Mouse (Mus musculus) forebrain, embryonic 14.5 days (tissue): ENCODE results near the gene Pknox2. TPM values are rescaled to one million over a fixed set of nuclear protein-coding genes. Genes with fewer than 3 reads are reported as not detected.
A peak's percentile ranks its signal among the peaks of the same experiment; 100 is the strongest.

Experiments used
- ATAC-seq: fragments of 200-750 bp; cut with Nextera tagmentation; 2 replicates; pipeline ENCODE4 v1.8.0; 2017; ENCODE audit warnings: mild to moderate bottlenecking, moderate library complexity
- DNase-seq: peaks from one replicate; pipeline ENCODE4 v3.0.0-alpha.2; 2015; ENCODE audit warnings: low spot score
- H3K27ac ChIP-seq: fragments of 300-500 bp; sonication (generic); 2 replicates; pipeline ENCODE4 v1.5.1; 2014; ENCODE audit warnings: low read depth, mild to moderate bottlenecking, control low read depth, low read length, moderate library complexity
- H3K27me3 ChIP-seq: fragments of 300-500 bp; sonication (generic); replicated peaks from 2 replicates; pipeline ENCODE4 v1.6.1; 2014; ENCODE audit warnings: low read length, control low read depth, mixed read lengths; ENCODE audit not compliant: control insufficient read depth, insufficient read depth
- H3K36me3 ChIP-seq: fragments of 300-500 bp; sonication (generic); 2 replicates; pipeline ENCODE4 v1.6.1; 2014; ENCODE audit warnings: low read length, control low read depth; ENCODE audit not compliant: control insufficient read depth, insufficient read depth
- H3K4me1 ChIP-seq: fragments of 300-500 bp; sonication (generic); 2 replicates; pipeline ENCODE4 v1.6.1; 2014; ENCODE audit warnings: antibody characterized with exemption, low read length, control low read depth; ENCODE audit not compliant: control insufficient read depth, insufficient read depth
- H3K4me2 ChIP-seq: fragments of 300-500 bp; sonication (generic); 2 replicates; pipeline ENCODE4 v1.6.1; 2014; ENCODE audit warnings: mild to moderate bottlenecking, control low read depth, low read length
- H3K4me3 ChIP-seq: fragments of 300-500 bp; sonication (generic); 2 replicates; pipeline ENCODE4 v1.5.1; 2014; ENCODE audit warnings: low read depth, low read length, control low read depth
- H3K9ac ChIP-seq: fragments of 300-500 bp; sonication (generic); 2 replicates; pipeline ENCODE4 v1.6.1; 2014; ENCODE audit warnings: mild to moderate bottlenecking, low read length, control low read depth, moderate library complexity
- H3K9me3 ChIP-seq: fragments of 300-500 bp; sonication (generic); replicated peaks from 2 replicates; pipeline ENCODE4 v1.6.1; 2016; ENCODE audit warnings: low read length, control low read depth, mixed read lengths; ENCODE audit not compliant: control insufficient read depth
- WGBS: fragments of 180-500 bp; shearing (Covaris S2); extraction: QIAGEN DNeasy Blood & Tissue Kit; methylation state at CpG from one replicate; pipeline ENCODE4 v1.1.7; 2014; 5-methylcytosine and 5-hydroxymethylcytosine counted together
- polyA plus RNA-seq: library from polyadenylated mRNA; unstranded; fragments of >200 nt; fragmentation: Nextera tagmentation; extraction: Ambion mirVana; gene quantifications from 2 replicates; pipeline ENCODE4 v1.2.1, GENCODE M21; 2014

The Pknox2 gene
- polyA plus RNA-seq, 1 experiment from 2014 or later = 12.1 TPM

DNA sequence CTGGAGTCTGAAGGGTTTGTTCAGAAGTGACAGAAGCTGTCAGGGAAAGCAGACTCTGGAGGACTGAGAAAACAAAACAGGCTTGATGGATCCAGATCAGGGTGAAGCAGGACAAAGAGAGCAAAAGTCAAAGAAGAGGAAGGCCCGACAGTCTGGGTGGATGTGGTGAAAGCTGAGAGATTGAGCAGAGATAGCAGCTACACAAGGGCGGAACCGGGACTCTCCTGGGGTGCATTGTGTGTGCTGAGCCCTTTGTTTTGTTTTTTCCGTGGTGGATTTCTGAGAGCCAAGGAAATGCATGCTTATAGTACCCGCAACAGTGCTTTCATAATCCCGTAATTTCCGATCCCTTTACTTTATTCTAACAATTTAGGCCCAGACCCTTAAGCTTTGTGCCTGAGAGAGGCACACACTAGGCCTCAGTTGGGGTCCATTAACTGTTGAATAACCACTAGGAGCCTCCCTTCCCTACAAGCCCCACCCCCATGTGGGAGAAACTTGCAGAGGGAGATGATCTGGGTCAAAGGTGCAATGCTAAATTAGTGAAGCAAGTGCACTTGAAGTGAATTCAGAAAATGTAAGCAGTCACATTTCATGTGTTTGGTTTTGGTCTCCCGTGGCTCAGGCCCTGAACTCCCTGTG lies 289.6 kb downstream of the Pknox2 start:
- Histone ChIP-seq H3K36me3 (peaks cover 62% of the 10 kb centered on the region), H3K9ac (no peak overlapping the region), H3K4me2 (no peak overlapping the region), H3K27ac (0 out of 2 replicates have a peak overlapping the region, but pooled peaks have one; percentile 28), H3K4me1 (no peaks in the 10 kb centered on the region; the same call in 1 of the 2 replicates), H3K4me3 (no peak overlapping the region), H3K27me3 (no peaks in the 10 kb centered on the region), H3K9me3 (no peaks in the 10 kb centered on the region)
- WGBS = 13% methylated on average over 8 of the region's 8 CpGs
- no peak for DNase-seq
- 0 out of 2 replicates have a peak, but pooled peaks have one; percentile 18 for ATAC-seq

DNA sequence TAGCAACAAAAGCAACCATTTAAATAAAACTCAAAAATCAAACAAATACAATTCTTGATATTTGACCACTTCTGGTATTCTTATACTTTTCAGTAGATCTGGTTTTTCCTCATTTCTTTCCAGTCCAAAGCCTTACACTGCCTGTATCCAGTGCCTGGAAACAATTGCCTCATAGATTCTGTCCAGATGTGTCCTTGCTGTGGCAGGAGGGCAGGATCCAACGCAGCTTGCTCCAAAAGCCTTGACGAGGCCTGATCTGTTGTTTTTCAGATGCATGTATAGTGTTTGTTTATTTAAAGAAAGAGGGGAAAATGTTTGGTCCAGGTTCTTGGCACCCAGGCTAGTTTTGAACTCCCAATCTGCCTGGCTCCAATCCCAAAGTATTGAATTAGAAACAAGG lies 290.9 kb downstream of the Pknox2 start:
- ATAC-seq (no peak), DNase-seq (no peak)
- peaks cover 62% of the 10 kb centered on the region for H3K36me3 ChIP-seq
- no peaks in the 10 kb centered on the region for H3K9me3 ChIP-seq
- 82% methylated on average over 2 of the region's 2 CpGs for WGBS
- no peak overlapping the region for H3K27ac ChIP-seq
- no peak overlapping the region for H3K4me3 ChIP-seq
- H3K4me1 ChIP-seq = no peaks in the 10 kb centered on the region; the same call in 1 of the 2 replicates
- no peaks in the 10 kb centered on the region for H3K27me3 ChIP-seq
- H3K9ac ChIP-seq = no peak overlapping the region
- no peak overlapping the region for H3K4me2 ChIP-seq

- Histone ChIP-seq H3K9me3 (no peaks in the 10 kb centered on the region), H3K36me3 (peaks cover 75% of the 10 kb centered on the region), H3K4me3 (no peak overlapping the region), H3K4me1 (no peaks in the 10 kb centered on the region; the same call in 1 of the 2 replicates), H3K27me3 (no peaks in the 10 kb centered on the region), H3K27ac (no peak overlapping the region), H3K9ac (no peak overlapping the region), H3K4me2 (no peak overlapping the region)
- ATAC-seq (no peak), DNase-seq (no peak)
- WGBS = 92% methylated on average over 2 of the region's 2 CpGs
Measured at GRCm38 (mm10) chr9:36852175-36852574, 295.0 kb downstream of the Pknox2 start.

DNA sequence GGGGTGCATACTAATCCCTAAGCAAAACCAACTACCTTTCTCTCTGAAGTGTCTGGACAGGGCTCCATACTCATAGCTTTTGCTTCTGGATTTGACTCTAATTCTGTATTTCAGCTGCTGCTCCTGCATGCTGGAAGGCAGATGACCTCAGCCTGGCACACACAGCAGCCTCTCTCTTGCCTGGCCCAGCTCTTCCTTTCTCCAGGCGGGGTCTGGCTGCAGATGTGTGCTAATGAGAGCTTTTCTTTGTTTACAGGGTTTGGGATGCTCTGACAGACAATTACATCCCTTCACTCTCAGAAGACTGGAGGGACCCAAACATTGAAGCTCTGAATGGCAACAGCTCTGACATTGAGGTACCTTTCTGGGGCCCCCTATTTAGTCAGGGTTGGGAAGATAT lies 297.1 kb downstream of the Pknox2 start:
- H3K36me3 ChIP-seq = peaks cover 79% of the 10 kb centered on the region
- no peaks in the 10 kb centered on the region for H3K4me1 ChIP-seq
- 60% methylated on average over 1 of the region's 1 CpGs for WGBS
- no peak overlapping the region for H3K27ac ChIP-seq
- H3K9me3 ChIP-seq = no peaks in the 10 kb centered on the region
- DNase-seq (no peak), ATAC-seq (no peak)
- no peak overlapping the region for H3K4me2 ChIP-seq
- H3K27me3 ChIP-seq = no peaks in the 10 kb centered on the region
- no peak overlapping the region for H3K4me3 ChIP-seq
- no peak overlapping the region for H3K9ac ChIP-seq

DNA sequence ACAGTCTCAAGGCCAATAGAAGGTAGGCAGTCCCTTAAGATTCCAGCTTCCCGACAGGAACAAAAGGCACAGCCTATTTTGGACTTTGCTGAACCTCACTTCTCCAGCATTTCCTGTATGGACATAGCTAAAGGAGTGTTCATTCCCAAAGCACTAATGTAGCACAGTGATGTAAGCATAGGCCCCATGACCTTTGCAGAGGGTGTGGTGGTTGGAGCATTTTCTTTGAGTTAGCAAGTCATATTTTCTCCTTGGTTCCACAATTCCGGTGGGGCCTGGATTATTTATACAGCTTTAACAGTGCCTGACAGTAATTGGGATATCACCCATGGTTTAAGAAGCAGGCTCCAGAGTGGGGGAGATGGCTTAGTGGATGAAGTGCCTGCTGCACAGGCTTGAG lies 298.5 kb downstream of the Pknox2 start:
- WGBS = 83% methylated on average over 2 of the region's 2 CpGs
- ATAC-seq = no peak

DNA sequence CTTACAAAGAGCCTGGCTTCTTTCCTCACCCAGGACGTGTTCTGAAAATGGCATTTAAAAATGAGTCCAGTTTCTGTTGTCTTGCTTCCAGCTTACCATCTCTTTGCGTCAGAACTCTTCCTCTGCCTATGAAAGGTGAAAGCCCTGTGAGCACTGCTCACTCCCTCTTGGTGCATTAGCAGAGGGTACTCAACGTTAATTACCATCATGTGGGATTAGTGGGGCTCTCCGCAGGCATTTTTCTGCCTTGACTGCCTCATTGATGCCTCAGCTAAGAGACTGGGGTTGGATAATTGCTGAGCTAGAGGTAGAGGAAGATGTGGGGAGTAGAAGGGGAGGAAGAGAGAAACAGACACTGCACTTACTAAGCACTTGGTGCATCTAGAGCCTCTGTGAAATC lies 300.9 kb downstream of the Pknox2 start:
- no peaks in the 10 kb centered on the region for H3K27me3 ChIP-seq
- peaks cover 73% of the 10 kb centered on the region for H3K36me3 ChIP-seq
- H3K4me1 ChIP-seq = no peaks in the 10 kb centered on the region
- DNase-seq (no peak), ATAC-seq (no peak)
- no peaks in the 10 kb centered on the region for H3K9me3 ChIP-seq
- H3K4me3 ChIP-seq = no peak overlapping the region
- 17% methylated on average over 4 of the region's 4 CpGs for WGBS
- no peak overlapping the region for H3K27ac ChIP-seq
- H3K4me2 ChIP-seq = no peak overlapping the region
- no peak overlapping the region for H3K9ac ChIP-seq

More for the DNA sequence above, 298.5 kb downstream of the Pknox2 start:
- Histone ChIP-seq H3K27ac (no peak overlapping the region), H3K9me3 (no peaks in the 10 kb centered on the region), H3K27me3 (no peaks in the 10 kb centered on the region), H3K4me2 (no peak overlapping the region), H3K9ac (no peak overlapping the region), H3K4me1 (no peaks in the 10 kb centered on the region), H3K36me3 (peaks cover 85% of the 10 kb centered on the region), H3K4me3 (no peak overlapping the region)
- DNase-seq = no peak

Other genes starting within 250 kb of the Pknox2 start
- gene Tmem218, start 60.8 kb upstream of the Pknox2 start, polyA plus RNA-seq = 11.0 and 13.9 TPM in 2 replicates
- gene Slc37a2, start 108.3 kb upstream of the Pknox2 start, polyA plus RNA-seq = 0.88 and 1.1 TPM in 2 replicates
- 5.3 and 7.1 TPM in 2 replicates for gene Ccdc15, start 201.0 kb upstream of the Pknox2 start, polyA plus RNA-seq
- gene Hepacam, start 219.9 kb upstream of the Pknox2 start, polyA plus RNA-seq = 1.9 and 4.5 TPM in 2 replicates